Comparison of ENCODE assay signal across 25 mouse cellular contexts in genomic region chr1:179511895-179512294, GRCm38 (mm10). TPM values are rescaled to one million over a fixed set of nuclear protein-coding genes. Genes with fewer than 3 reads are reported as not detected.
A peak's percentile ranks its signal among the peaks of the same experiment; 100 is the strongest.
DNase-seq lines count a peak whose midpoint lies in the region; ATAC-seq and TF ChIP-seq lines count a peak whose summit lies in the region.
"Had no signal": no experiment of that assay in that cellular context is flagged by ENCODE, and none has a peak within 500 bp of the region (broad histone marks: within the 10 kb centered on the region; RNA-seq: fewer than 3 reads in every experiment).

No protein-coding gene starts in this region.

- peak; percentile 83 for ATAC-seq in forebrain, postnatal 0 days
- no peak for ATAC-seq in forebrain, embryonic 13.5 days
- ATAC-seq: intestine, embryonic 15.5 days; midbrain, embryonic 13.5 days had no signal

- H3K4me3 ChIP-seq in forebrain, postnatal 0 days (ENCODE audit: low read depth, low read length): no peak overlapping the region
- H3K4me3 ChIP-seq in forebrain, embryonic 13.5 days: no peak overlapping the region
- H3K4me3 ChIP-seq: erythroblast, embryonic 14.5 days; gastrocnemius, adult 2 months; heart, embryonic 12.5 days; hindbrain, embryonic 15.5 days; intestine, embryonic 15.5 days; kidney, embryonic 15.5 days; midbrain, embryonic 13.5 days; myocyte; neural tube, embryonic 15.5 days had no signal

- H3K36me3 ChIP-seq in forebrain, postnatal 0 days (ENCODE audit: insufficient read depth): no peaks in the 10 kb centered on the region
- no peaks in the 10 kb centered on the region for H3K36me3 ChIP-seq in forebrain, embryonic 13.5 days (ENCODE audit: poor library complexity, severe bottlenecking)
- H3K36me3 ChIP-seq: heart, embryonic 12.5 days; hindbrain, embryonic 15.5 days; intestine, embryonic 15.5 days; kidney, embryonic 15.5 days; midbrain, embryonic 13.5 days; neural tube, embryonic 15.5 days had no signal

- peak overlapping the region; percentile 74 for H3K27ac ChIP-seq in forebrain, postnatal 0 days (ENCODE audit: low read depth, low read length)
- H3K27ac ChIP-seq in forebrain, embryonic 13.5 days: no peak overlapping the region
- H3K27ac ChIP-seq: gastrocnemius, adult 2 months; hindbrain, embryonic 15.5 days; intestine, embryonic 15.5 days; kidney, embryonic 15.5 days; midbrain, embryonic 13.5 days; neural tube, embryonic 15.5 days had no signal

- H3K27me3 ChIP-seq in forebrain, postnatal 0 days (ENCODE audit: insufficient read depth, low read length): no peaks in the 10 kb centered on the region
- H3K27me3 ChIP-seq in forebrain, embryonic 13.5 days: no peaks in the 10 kb centered on the region
- H3K27me3 ChIP-seq: heart, embryonic 12.5 days; hindbrain, embryonic 15.5 days; intestine, embryonic 15.5 days; kidney, embryonic 15.5 days had no signal

- TF ChIP-seq CTCF in forebrain, postnatal 0 days (IDR thresholded peaks at IDR 0.05; ENCODE audit: low read depth): no peak

- H3K4me1 ChIP-seq in forebrain, postnatal 0 days (ENCODE audit: insufficient read depth): peaks cover 4% of the 10 kb centered on the region; the same call in 1 of the 2 replicates
- H3K4me1 ChIP-seq in forebrain, embryonic 13.5 days: peaks cover 6% of the 10 kb centered on the region

- peak; percentile 58 for DNase-seq in forebrain, postnatal 0 days
- DNase-seq in right cerebral cortex, adult 18-20 months: peak; percentile 39
- no peak for DNase-seq in right cerebral cortex, postnatal 4 days
- peak; percentile 15 to 63 for DNase-seq in frontal cortex, postnatal 36 days (ENCODE audit: low spot score in 2 of 2)
- peak; percentile 25 for DNase-seq in right cerebral cortex, postnatal 14 days
- no peak for DNase-seq in adrenal gland, adult 18-20 months (ENCODE audit: low spot score in 2 of 2)
- no peak for DNase-seq in embryo, embryonic 10 days (ENCODE audit: low spot score)
- DNase-seq: adrenal gland, adult 2 months; B cell, adult 2 months; cerebellum, adult 8-10 months; gastrocnemius, adult 2 months; heart, adult 11 months; heart, postnatal 14 days; lung, adult 18-20 months; lung, postnatal 14 days had no signal

- H3K9me3 ChIP-seq in forebrain, postnatal 0 days (ENCODE audit: low read length): no peaks in the 10 kb centered on the region
- no peaks in the 10 kb centered on the region for H3K9me3 ChIP-seq in forebrain, embryonic 13.5 days (replicated peaks)
- H3K9me3 ChIP-seq: heart, embryonic 12.5 days; hindbrain, embryonic 15.5 days; intestine, embryonic 15.5 days; kidney, embryonic 15.5 days; midbrain, embryonic 13.5 days; neural tube, embryonic 15.5 days had no signal

- no peak overlapping the region for H3K9ac ChIP-seq in forebrain, postnatal 0 days
- no peak overlapping the region for H3K9ac ChIP-seq in forebrain, embryonic 13.5 days
- H3K9ac ChIP-seq: heart, embryonic 12.5 days; hindbrain, embryonic 15.5 days; intestine, embryonic 15.5 days; kidney, embryonic 15.5 days; midbrain, embryonic 13.5 days; neural tube, embryonic 15.5 days had no signal

- no peak overlapping the region for H3K4me2 ChIP-seq in forebrain, postnatal 0 days (ENCODE audit: low read depth)
- no peak overlapping the region for H3K4me2 ChIP-seq in forebrain, embryonic 13.5 days
- H3K4me2 ChIP-seq: heart, embryonic 12.5 days; hindbrain, embryonic 15.5 days; intestine, embryonic 15.5 days; kidney, embryonic 15.5 days; liver, embryonic 11.5 days; midbrain, embryonic 13.5 days; neural tube, embryonic 15.5 days had no signal

- WGBS in forebrain, postnatal 0 days: 57% methylated on average over 7 of the region's 7 CpGs
- 84% methylated on average over 7 of the region's 7 CpGs for WGBS in forebrain, embryonic 13.5 days

RNA-seq across cellular contexts. Expression of gene Smyd3, which starts 5.9 kb away (rescaled TPM):
- total RNA-seq in forebrain, postnatal 0 days (2014; rRNA removed): 18.2 and 19.0 TPM in 2 replicates
- 26.8 and 27.6 TPM in 2 replicates for polyA plus RNA-seq in forebrain, postnatal 0 days (2015; fragmentation: Nextera tagmentation; extraction: Ambion mirVana)
- polyA plus RNA-seq in forebrain, embryonic 13.5 days (2015; fragmentation: Nextera tagmentation; extraction: Ambion mirVana): 13.5 and 13.7 TPM in 2 replicates
- total RNA-seq in adrenal gland, adult 18-20 months (2021): 1 to 10 TPM; 7.8 to 8.7 TPM

RNA-seq across cellular contexts. Expression of gene Tfb2m, which starts 34.2 kb away (rescaled TPM):
- total RNA-seq in forebrain, postnatal 0 days (2014; rRNA removed): 21.8 and 22.3 TPM in 2 replicates
- polyA plus RNA-seq in forebrain, postnatal 0 days (2015; fragmentation: Nextera tagmentation; extraction: Ambion mirVana): 45.9 and 47.3 TPM in 2 replicates
- polyA plus RNA-seq in forebrain, embryonic 13.5 days (2015; fragmentation: Nextera tagmentation; extraction: Ambion mirVana): 32.4 and 32.6 TPM in 2 replicates
- 10 to 100 TPM; 46.1 to 46.9 TPM for total RNA-seq in adrenal gland, adult 18-20 months (2021)

RNA-seq across cellular contexts. Expression of gene Cnst, which starts 34.3 kb away (rescaled TPM):
- 26.0 and 28.5 TPM in 2 replicates for total RNA-seq in forebrain, postnatal 0 days (2014; rRNA removed)
- polyA plus RNA-seq in forebrain, postnatal 0 days (2015; fragmentation: Nextera tagmentation; extraction: Ambion mirVana): 8.6 and 12.8 TPM in 2 replicates
- polyA plus RNA-seq in forebrain, embryonic 13.5 days (2015; fragmentation: Nextera tagmentation; extraction: Ambion mirVana): 23.0 and 24.4 TPM in 2 replicates
- total RNA-seq in adrenal gland, adult 18-20 months (2021): 10 to 100 TPM; 26.0 to 30.7 TPM

Comparison
In these comparisons a context has a peak if more than half of its experiments do, and no peak if none do; other contexts are left out.
1. DNase-seq: peak in forebrain, postnatal 0 days (single experiment), right cerebral cortex, adult 18-20 months (single experiment), frontal cortex, postnatal 36 days (2 of 2) and right cerebral cortex, postnatal 14 days (single experiment); none in right cerebral cortex, postnatal 4 days (single experiment), adrenal gland, adult 18-20 months (0 of 2) and embryo, embryonic 10 days (single experiment).